Mouse (Mus musculus) heart, embryonic 15.5 days (tissue): Measurements from ENCODE around the gene Sigmar1. TPM values are rescaled to one million over a fixed set of nuclear protein-coding genes. Genes with fewer than 3 reads are reported as not detected.
A peak's percentile ranks its signal among the peaks of the same experiment; 100 is the strongest.

Experiments
- ATAC-seq: fragments of 200-750 bp; cut with Nextera tagmentation; replicated peaks from 2 replicates; pipeline ENCODE4 v1.8.0; 2017; ENCODE audit warnings: low read depth, moderate TSS enrichment; ENCODE audit not compliant: insufficient number of reproducible peaks, insufficient read depth, low FRiP score
- H3K27ac ChIP-seq: fragments of 300-500 bp; sonication (generic); 2 replicates; pipeline ENCODE4 v1.5.1; 2015; ENCODE audit warnings: mild to moderate bottlenecking, inconsistent platforms
- H3K27me3 ChIP-seq: fragments of 300-500 bp; sonication (generic); 2 replicates; pipeline ENCODE4 v1.6.1; 2015; ENCODE audit warnings: inconsistent platforms
- H3K36me3 ChIP-seq: fragments of 300-500 bp; sonication (generic); 2 replicates; pipeline ENCODE4 v1.6.1; 2015; ENCODE audit warnings: mild to moderate bottlenecking, inconsistent platforms
- H3K4me1 ChIP-seq: fragments of 300-500 bp; sonication (generic); replicated peaks from 2 replicates; pipeline ENCODE4 v1.6.1; 2015; ENCODE audit warnings: inconsistent platforms
- H3K4me2 ChIP-seq: fragments of 300-500 bp; sonication (generic); 2 replicates; pipeline ENCODE4 v1.6.1; 2015; ENCODE audit warnings: inconsistent platforms, mild to moderate bottlenecking, moderate library complexity
- H3K4me3 ChIP-seq: fragments of 300-500 bp; sonication (generic); 2 replicates; pipeline ENCODE4 v1.5.1; 2015; ENCODE audit warnings: mild to moderate bottlenecking, inconsistent platforms
- H3K9ac ChIP-seq: fragments of 300-500 bp; sonication (generic); 2 replicates; pipeline ENCODE4 v1.6.1; 2015; ENCODE audit warnings: mild to moderate bottlenecking, inconsistent platforms
- H3K9me3 ChIP-seq: fragments of 300-500 bp; sonication (generic); replicated peaks from 2 replicates; pipeline ENCODE4 v1.6.1; 2016; ENCODE audit warnings: inconsistent platforms
- WGBS: fragments of 180-500 bp; shearing (Covaris S2); methylation state at CpG from one replicate; pipeline ENCODE4 v1.1.7; 2015; ENCODE audit warnings: mixed read lengths; 5-methylcytosine and 5-hydroxymethylcytosine counted together
- polyA plus RNA-seq: library from polyadenylated mRNA; unstranded; fragments of >200 nt; fragmentation: Nextera tagmentation; extraction: Ambion mirVana; gene quantifications from 2 replicates; pipeline ENCODE4 v1.2.1, GENCODE M21; 2015

The Sigmar1 gene
- polyA plus RNA-seq, 1 experiment from 2014 or later = 41.7 TPM

GRCm38 (mm10) chr4:41726826-41727621 lies 28.9 kb downstream of the Sigmar1 start:
- Histone ChIP-seq H3K27me3 (peaks cover 82% of the 10 kb centered on the region), H3K27ac (no peak overlapping the region), H3K9me3 (no peaks in the 10 kb centered on the region), H3K9ac (no peak overlapping the region), H3K4me3 (no peak overlapping the region), H3K36me3 (no peaks in the 10 kb centered on the region), H3K4me1 (peaks cover 22% of the 10 kb centered on the region), H3K4me2 (no peak overlapping the region)
- ATAC-seq = no peak
- 17% methylated on average over 20 of the region's 20 CpGs for WGBS

GRCm38 (mm10) chr4:41722918-41723351 lies 33.0 kb downstream of the Sigmar1 start, which contains the start of gene Dctn3:
Gene Dctn3, minus strand, starts transcription at chr4:41723170.
- Histone ChIP-seq H3K4me3 (peak within 1 kb of the TSS; percentile 77), H3K9me3 (no peaks in the 10 kb centered on the region), H3K4me2 (peak within 1 kb of the TSS; percentile 71), H3K27me3 (peaks cover 45% of the 10 kb centered on the region), H3K36me3 (peaks cover 18% of the 10 kb centered on the region; the same call in 1 of the 2 replicates), H3K4me1 (peaks cover 17% of the 10 kb centered on the region), H3K9ac (peak within 1 kb of the TSS; percentile 67), H3K27ac (no peak within 1 kb of the TSS)
- under 1% methylated on average over 27 of the region's 27 CpGs for WGBS
- ATAC-seq = peak; percentile 92

GRCm38 (mm10) chr4:41716834-41717233 lies 39.1 kb downstream of the Sigmar1 start:
- Histone ChIP-seq H3K27ac (no peak overlapping the region), H3K9me3 (no peaks in the 10 kb centered on the region), H3K4me1 (peaks cover 19% of the 10 kb centered on the region), H3K27me3 (no peaks in the 10 kb centered on the region), H3K4me3 (no peak overlapping the region), H3K36me3 (peaks cover 29% of the 10 kb centered on the region; the same call in 1 of the 2 replicates), H3K4me2 (no peak overlapping the region), H3K9ac (no peak overlapping the region)
- WGBS = 57% methylated on average over 6 of the region's 6 CpGs
- ATAC-seq = no peak

GRCm38 (mm10) chr4:41715596-41715995 lies 40.4 kb downstream of the Sigmar1 start:
- Histone ChIP-seq H3K9ac (no peak overlapping the region), H3K36me3 (peaks cover 32% of the 10 kb centered on the region; the same call in 1 of the 2 replicates), H3K27me3 (no peaks in the 10 kb centered on the region), H3K4me3 (no peak overlapping the region), H3K9me3 (no peaks in the 10 kb centered on the region), H3K27ac (no peak overlapping the region), H3K4me2 (no peak overlapping the region), H3K4me1 (peaks cover 20% of the 10 kb centered on the region)
- ATAC-seq = no peak
- WGBS = 85% methylated on average over 5 of the region's 5 CpGs

- ATAC-seq = no peak
- Histone ChIP-seq H3K9ac (no peak overlapping the region), H3K36me3 (peaks cover 30% of the 10 kb centered on the region; the same call in 1 of the 2 replicates), H3K9me3 (no peaks in the 10 kb centered on the region), H3K4me1 (peaks cover 20% of the 10 kb centered on the region), H3K27ac (no peak overlapping the region), H3K4me3 (no peak overlapping the region), H3K27me3 (no peaks in the 10 kb centered on the region), H3K4me2 (no peak overlapping the region)
- WGBS = 66% methylated on average over 8 of the region's 8 CpGs
These were observed 40.9 kb downstream of the Sigmar1 start for GRCm38 (mm10) chr4:41715082-41715481.

- Histone ChIP-seq H3K27ac (no peak overlapping the region), H3K4me2 (peak overlapping the region; percentile 84), H3K9ac (no peak overlapping the region), H3K4me1 (peaks cover 20% of the 10 kb centered on the region), H3K9me3 (no peaks in the 10 kb centered on the region), H3K4me3 (peak overlapping the region; percentile 77), H3K27me3 (no peaks in the 10 kb centered on the region), H3K36me3 (peaks cover 23% of the 10 kb centered on the region; the same call in 1 of the 2 replicates)
- ATAC-seq = 0 out of 2 replicates have a peak, but pooled peaks have one; percentile 25
- WGBS = 17% methylated on average over 8 of the region's 8 CpGs
These were observed 41.7 kb downstream of the Sigmar1 start for GRCm38 (mm10) chr4:41714276-41714675.

- H3K36me3 ChIP-seq = peaks cover 18% of the 10 kb centered on the region; the same call in 1 of the 2 replicates
- peak within 1 kb of the TSS; percentile 81 for H3K9ac ChIP-seq
- no peaks in the 10 kb centered on the region for H3K27me3 ChIP-seq
- no peaks in the 10 kb centered on the region for H3K9me3 ChIP-seq
- H3K4me3 ChIP-seq = peak within 1 kb of the TSS; percentile 77
- H3K4me2 ChIP-seq = peak within 1 kb of the TSS; percentile 84
- peak; percentile 60; the same call in 1 of the 2 replicates for ATAC-seq
- peaks cover 20% of the 10 kb centered on the region for H3K4me1 ChIP-seq
- peak within 1 kb of the TSS; percentile 61 for H3K27ac ChIP-seq
- under 1% methylated on average over 61 of the region's 61 CpGs for WGBS
These were observed 42.5 kb downstream of the Sigmar1 start, which contains the start of gene Rpp25l for GRCm38 (mm10) chr4:41713197-41714067. Gene Rpp25l, minus strand, starts transcription at chr4:41713534.

GRCm38 (mm10) chr4:41712421-41713196 lies 43.3 kb downstream of the Sigmar1 start:
- ATAC-seq = no peak
- Histone ChIP-seq H3K36me3 (peaks cover 10% of the 10 kb centered on the region; the same call in 1 of the 2 replicates), H3K27ac (peak overlapping the region; percentile 61), H3K9me3 (no peaks in the 10 kb centered on the region), H3K4me3 (peak overlapping the region; percentile 77), H3K27me3 (peaks cover 3% of the 10 kb centered on the region), H3K4me1 (peaks cover 20% of the 10 kb centered on the region), H3K9ac (peak overlapping the region; percentile 81), H3K4me2 (peak overlapping the region; percentile 84)
- WGBS = 37% methylated on average over 31 of the region's 31 CpGs

- Histone ChIP-seq H3K4me3 (peak overlapping the region; percentile 77), H3K9ac (peak overlapping the region; percentile 81; the same call in 1 of the 2 replicates), H3K36me3 (peaks cover 6% of the 10 kb centered on the region; the same call in 1 of the 2 replicates), H3K27me3 (peaks cover 6% of the 10 kb centered on the region), H3K9me3 (no peaks in the 10 kb centered on the region), H3K27ac (no peak overlapping the region), H3K4me2 (peak overlapping the region; percentile 84), H3K4me1 (peaks cover 24% of the 10 kb centered on the region)
- ATAC-seq = no peak
- 73% methylated on average over 16 of the region's 16 CpGs for WGBS
These were observed 44.1 kb downstream of the Sigmar1 start for GRCm38 (mm10) chr4:41711705-41712375.

- H3K36me3 ChIP-seq = peaks cover 6% of the 10 kb centered on the region; the same call in 1 of the 2 replicates
- peaks cover 17% of the 10 kb centered on the region for H3K27me3 ChIP-seq
- no peak overlapping the region for H3K9ac ChIP-seq
- 56% methylated on average over 4 of the region's 4 CpGs for WGBS
- no peaks in the 10 kb centered on the region for H3K9me3 ChIP-seq
- peaks cover 34% of the 10 kb centered on the region for H3K4me1 ChIP-seq
- no peak overlapping the region for H3K4me2 ChIP-seq
- H3K4me3 ChIP-seq = no peak overlapping the region
- no peak overlapping the region for H3K27ac ChIP-seq
- no peak for ATAC-seq
These were observed 45.7 kb downstream of the Sigmar1 start for GRCm38 (mm10) chr4:41710229-41710628.
